Mouse (Mus musculus): ENCODE data around the gene Gck.

- TF ChIP-seq CTCF (IDR thresholded peaks at IDR 0.05; ENCODE audit: low read depth, low read length) (no peak), EP300 (IDR thresholded peaks at IDR 0.05; ENCODE audit: insufficient read depth, low read depth, low read length) (no peak), POLR2A (IDR thresholded peaks at IDR 0.05; ENCODE audit: insufficient read depth, low read length) (no peak)
Observed at GRCm38 (mm10) chr11:5989954-5990593, 40.2 kb upstream of the Gck start.

Measured in ES-Bruce4 (cell line).